ENCODE assay signal across 8 mouse cellular contexts in genomic region chr19:55895317-55895716, GRCm38 (mm10).
DNase-seq lines count a peak whose midpoint lies in the region; ATAC-seq and TF ChIP-seq lines count a peak whose summit lies in the region.

No protein-coding gene starts in this region.

- peak; percentile 71 for ATAC-seq in erythroid progenitor cell, adult 5-6 weeks (replicated peaks; ENCODE audit: low FRiP score, poor library complexity, severe bottlenecking)

- H3K27ac ChIP-seq in layer of hippocampus, adult 2 months: no peak overlapping the region

- peak; percentile 77 for TF ChIP-seq CTCF in layer of hippocampus, adult 2 months (conservative IDR thresholded peaks at IDR 0.05)

- H3K4me3 ChIP-seq in layer of hippocampus, adult 2 months: peak overlapping the region; percentile 37

- peak; percentile 28 for DNase-seq in ES-CJ7 (ENCODE audit: low read depth, low spot score)
- peak; percentile 17 for DNase-seq in adrenal gland, adult 8-10 months
- peak; percentile 58 to 69 for DNase-seq in heart, postnatal 36 days
- peak in 1 of 2 experiments; percentile 10 for DNase-seq in layer of hippocampus, adult 2 months (ENCODE audit: low spot score in 2 of 2)
- peak; percentile 58 for DNase-seq in lung, postnatal 14 days
- peak; percentile 83 for DNase-seq in retina, postnatal 1 day
- no peak for DNase-seq in natural killer cell, adult 2 months (ENCODE audit: low spot score in 2 of 2)

- intact Hi-C loops in heart, postnatal 36 days (cut with DNase I): loop anchor here (5.0 kb wide), 2 partner anchors 358 to 483 kb away; no protein-coding TSS in a partner anchor

Comparison
In these comparisons a context has a peak if more than half of its experiments do, and no peak if none do; other contexts are left out.
1. DNase-seq: peak in ES-CJ7 (single experiment), adrenal gland, adult 8-10 months (single experiment), heart, postnatal 36 days (2 of 2), lung, postnatal 14 days (single experiment) and retina, postnatal 1 day (single experiment); none in natural killer cell, adult 2 months (0 of 2).